Mouse (Mus musculus): Measurements from ENCODE around the gene D230025D16Rik. TPM values are rescaled to one million over a fixed set of nuclear protein-coding genes. Genes with fewer than 3 reads are reported as not detected.
"Not testable (repeated sequence)": the region's sequence is repeated elsewhere in the genome, so short reads cannot be mapped to it uniquely, and the experiment has no call there.

Gene D230025D16Rik
- polyA plus RNA-seq, 2 experiments from 2014 or later: 12.0 to 17.4 TPM

DNA sequence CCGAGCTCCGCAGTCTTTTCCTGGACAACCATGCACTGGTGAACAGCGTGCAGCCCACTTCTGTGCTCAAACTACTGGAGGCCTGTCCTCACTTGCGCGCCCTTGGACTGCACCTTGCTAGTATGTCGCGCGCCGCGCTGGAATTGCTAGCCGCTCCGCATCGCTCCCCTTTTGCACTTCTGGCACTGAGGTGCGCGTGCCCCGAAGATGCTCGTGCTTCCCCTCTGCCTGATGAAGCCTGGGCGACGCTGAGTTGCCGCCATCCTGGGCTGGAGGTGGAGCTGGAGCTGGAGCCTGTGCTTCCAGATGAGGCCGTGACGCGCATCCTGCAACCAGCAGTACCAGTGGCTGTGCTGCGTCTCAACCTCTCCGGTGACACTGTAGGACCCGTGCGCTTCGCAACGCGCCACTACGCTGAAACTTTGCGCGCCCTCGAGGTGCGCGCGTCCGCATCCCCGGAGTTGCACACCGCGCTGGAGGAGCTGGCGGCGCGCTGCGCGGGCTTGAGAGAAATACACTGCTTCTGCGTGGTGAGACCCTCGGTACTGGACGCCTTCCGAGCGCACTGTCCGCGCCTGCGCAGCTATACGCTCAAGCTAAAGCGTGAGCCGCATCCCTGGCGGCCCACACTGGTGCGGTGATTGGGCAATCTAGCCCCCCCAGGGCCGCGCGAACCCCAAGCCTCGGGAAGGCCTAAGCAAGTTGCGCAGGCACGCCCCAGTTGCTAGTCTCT lies 43.6 kb downstream of the D230025D16Rik start:
- no peak for ATAC-seq

DNA sequence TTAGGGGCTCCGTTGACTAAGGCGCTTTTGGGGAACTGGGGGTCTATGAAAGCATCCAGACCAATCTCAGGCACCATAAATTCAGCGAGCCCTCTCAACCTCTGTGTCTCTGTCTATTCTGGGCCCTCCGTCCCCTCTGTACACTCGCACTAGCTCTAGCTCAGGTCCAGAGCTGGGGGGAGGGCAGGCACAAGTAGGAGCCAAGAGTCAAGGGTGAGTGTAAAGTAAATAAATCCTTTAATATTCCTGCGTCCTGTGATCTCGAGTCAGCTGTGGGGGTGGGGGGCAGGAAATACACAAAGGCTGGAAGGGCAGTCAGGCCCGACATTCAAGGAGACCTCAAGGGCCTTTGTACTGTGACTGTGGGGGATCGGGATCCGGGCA lies 44.1 kb downstream of the D230025D16Rik start:
- ATAC-seq: no peak

DNA sequence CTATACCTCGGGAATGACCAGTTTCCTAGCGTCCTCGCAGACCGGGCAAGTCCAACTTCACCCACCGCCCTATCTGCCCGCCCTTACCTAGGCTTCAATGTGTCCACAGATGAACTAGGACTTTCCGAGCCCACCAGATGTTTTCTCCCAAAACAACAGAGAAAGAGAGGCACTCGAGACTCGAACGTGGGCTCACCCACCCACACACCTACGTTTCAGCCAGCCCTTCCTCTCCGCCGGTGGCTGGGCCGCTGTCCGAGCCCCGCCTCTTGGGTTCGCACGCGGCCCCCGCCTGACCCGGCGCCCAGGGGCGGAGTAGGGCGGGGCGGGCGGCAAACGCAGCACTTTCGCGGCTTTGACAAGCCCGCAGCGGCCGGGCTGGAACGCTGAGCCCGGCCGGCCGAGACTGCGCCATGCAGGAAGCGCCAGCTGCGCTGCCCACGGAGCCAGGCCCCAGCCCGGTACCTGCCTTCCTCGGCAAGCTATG lies 44.6 kb downstream of the D230025D16Rik start, which contains the start of gene Hsf4:
Gene Hsf4, plus strand, starts transcription at position 341 of the 487 bp plus-strand sequence.
- ATAC-seq: no peak

DNA sequence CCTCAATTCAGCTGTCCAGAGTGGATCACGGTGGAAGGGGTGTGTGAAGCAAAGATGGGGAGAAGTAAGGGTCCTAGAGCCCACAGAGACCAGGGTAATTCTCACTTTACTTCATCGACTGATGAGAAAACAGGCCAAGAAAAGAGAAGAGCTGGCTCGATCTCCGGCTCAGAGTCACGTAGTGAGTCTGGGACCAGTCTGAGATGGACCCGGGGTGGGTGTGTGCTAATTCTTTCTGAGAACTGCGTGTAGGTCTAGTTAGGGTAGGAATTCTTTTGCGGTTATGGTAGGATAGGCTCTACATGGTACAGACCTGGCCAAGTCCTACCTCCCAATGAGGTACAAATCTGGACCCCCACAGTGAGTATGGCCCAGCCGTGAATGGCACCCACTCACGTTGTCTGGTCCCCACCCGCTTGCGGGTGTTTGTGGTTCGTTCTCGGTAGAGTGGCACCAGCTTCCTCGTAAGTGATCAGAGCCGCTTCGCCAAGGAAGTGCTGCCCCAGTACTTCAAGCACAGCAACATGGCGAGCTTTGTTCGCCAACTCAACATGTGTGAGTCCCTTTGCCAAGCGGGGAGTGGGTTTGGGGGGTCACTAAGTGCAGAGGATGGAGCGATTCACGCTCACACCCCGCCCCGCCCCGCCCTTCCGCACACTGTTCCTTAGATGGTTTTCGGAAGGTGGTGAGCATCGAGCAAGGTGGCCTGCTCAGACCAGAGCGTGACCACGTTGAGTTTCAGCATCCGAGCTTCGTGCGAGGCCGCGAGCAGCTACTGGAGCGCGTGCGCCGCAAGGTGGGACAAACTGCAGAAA lies 45.4 kb downstream of the D230025D16Rik start:
- no peak for ATAC-seq

DNA sequence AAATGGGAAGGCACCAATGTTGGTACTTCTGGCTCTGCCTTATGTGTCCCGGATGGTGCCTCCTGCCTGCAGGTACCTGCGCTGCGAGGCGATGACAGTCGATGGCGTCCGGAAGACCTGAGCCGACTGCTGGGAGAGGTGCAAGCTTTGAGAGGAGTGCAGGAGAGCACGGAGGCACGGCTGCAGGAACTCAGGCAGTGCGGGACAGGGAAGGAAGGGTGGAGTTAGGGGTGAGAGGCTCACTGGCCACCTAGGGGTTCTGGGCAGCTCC lies 45.9 kb downstream of the D230025D16Rik start:
- no peak for ATAC-seq

DNA sequence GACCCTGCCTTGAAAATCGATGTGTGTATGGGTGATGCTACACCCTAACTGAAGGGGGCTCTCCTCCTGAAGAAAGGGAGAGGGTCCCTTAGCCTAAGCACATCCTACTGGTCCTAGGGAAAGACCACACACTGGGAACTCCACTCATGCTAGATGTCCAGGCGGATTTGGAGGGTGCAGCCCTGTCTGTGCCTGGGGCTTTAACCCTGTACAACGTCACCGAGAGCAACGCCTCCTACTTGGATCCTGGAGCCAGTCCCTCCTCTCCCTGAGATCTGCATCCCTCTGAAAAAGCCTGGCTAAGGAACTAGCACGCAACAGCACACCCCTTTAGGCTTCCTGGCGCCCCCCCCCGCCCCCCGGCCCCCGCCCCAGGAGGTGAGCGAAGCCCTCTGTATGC lies 50.4 kb downstream of the D230025D16Rik start:
- no peak for ATAC-seq

DNA sequence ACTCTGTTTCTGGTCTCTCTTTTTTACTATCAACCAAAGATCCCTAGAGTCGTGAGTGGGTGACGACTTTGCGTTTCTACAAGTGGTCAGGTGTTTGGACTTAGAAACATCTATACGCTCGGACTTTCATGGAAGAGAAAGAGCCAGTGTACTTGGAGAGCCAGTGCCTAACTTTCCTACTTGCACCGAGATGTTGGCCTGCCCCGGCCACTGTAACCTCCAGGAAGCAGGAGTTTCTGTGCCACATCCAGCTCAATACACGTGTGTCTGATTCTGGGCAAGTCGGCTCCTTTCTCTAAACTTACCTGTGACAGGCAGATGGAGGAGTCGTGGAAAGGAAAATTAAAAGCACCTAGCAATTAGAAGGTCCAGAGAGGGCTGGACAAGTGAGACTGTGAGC lies 50.9 kb downstream of the D230025D16Rik start, which contains the start of gene Nol3:
Gene Nol3, plus strand, starts transcription at position 301 of the 400 bp plus-strand sequence.
- ATAC-seq: no peak

DNA sequence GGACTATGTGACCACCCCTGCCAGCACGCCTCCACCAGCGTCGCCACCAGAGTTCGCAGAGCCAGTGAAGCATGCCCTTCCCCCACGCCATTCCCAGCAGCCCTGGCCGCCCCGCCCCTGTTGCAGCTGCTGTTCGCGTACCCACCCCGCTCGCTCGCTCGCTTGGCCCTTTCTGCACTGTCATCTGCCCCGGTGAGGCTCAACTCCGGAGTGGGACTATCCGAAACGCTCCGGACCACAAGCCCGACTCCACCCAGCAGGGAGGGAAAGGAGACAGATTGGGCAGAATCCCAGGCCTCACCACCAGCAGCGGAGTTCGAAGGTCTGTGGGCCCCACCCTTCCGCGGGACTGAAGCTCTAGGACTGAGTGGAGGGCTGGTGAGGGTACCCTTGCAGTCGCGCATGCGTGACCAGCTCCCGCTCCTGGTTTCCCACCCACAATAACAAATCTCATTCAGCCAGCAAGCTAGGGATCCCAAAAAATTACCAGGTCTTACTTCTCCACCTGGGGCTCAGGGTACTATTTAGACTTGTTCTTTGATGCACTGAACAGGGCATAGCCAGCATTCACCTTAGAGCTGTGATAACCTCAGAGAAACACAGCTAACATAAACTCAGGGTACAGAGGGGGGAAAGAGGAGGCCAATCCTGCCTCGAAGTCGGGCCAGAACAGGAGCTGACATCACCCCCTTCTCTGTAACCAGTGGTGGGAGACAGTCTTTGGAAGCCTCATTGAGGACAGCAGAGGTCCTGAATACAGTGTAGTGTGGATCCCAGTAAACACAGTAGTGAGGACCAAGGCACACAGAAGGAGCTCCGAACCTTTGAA lies 51.6 kb downstream of the D230025D16Rik start:
- no peak for ATAC-seq

DNA sequence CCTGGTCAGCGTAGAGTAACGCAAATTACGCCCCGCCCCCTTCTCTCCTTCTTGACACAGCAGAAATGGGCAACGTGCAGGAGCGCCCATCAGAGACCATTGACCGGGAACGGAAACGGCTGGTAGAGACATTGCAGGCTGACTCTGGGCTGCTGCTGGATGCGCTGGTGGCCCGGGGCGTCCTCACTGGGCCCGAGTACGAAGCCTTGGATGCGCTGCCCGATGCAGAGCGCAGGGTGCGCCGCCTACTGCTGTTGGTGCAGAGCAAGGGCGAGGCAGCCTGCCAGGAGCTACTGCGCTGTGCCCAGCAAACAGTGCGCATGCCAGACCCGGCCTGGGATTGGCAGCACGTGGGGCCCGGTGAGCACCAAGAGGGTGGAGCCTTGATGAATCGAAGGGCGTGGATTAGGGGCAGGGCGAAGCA lies 54.0 kb downstream of the D230025D16Rik start:
- peak; percentile 69 for ATAC-seq

DNA sequence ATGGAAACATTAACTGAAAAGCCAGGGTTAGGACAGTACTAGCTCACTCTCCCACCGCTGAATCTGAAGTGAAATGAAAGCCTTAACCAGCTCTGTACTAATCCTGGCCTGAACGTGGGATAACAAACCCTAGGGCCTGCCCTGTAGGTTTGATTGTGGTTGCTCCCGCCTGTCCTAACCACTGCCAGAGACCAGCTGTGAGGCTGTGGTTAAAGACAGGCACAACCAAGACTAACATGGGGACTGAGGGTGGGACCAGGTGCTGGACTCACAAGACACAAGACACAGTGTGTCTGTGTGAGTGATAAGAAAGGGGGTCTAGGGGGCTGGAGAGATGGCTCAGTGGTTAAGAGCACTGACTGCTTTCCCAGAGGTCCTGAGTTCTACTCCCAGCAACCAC lies 55.6 kb downstream of the D230025D16Rik start:
- no peak for ATAC-seq

DNA sequence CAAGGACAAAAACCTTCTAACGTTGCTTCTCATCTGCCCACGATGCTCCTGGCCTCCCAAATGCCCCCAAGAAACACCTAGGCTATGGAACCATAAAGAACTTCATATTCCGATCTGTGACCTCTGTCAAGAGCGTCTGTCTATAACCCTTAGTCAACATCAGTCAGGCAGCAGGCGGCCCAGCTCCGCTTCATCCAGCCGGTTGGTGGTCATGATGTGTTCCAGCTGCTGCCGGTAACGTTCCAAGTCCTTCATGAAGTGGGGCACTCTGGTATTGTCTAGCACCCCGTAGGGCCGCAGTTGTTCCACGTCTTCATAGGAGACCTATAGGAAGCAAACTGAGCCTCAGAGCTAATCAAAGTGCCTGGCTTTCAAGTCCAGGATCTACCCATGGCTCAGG lies 56.9 kb downstream of the D230025D16Rik start:
- no peak for ATAC-seq

DNA sequence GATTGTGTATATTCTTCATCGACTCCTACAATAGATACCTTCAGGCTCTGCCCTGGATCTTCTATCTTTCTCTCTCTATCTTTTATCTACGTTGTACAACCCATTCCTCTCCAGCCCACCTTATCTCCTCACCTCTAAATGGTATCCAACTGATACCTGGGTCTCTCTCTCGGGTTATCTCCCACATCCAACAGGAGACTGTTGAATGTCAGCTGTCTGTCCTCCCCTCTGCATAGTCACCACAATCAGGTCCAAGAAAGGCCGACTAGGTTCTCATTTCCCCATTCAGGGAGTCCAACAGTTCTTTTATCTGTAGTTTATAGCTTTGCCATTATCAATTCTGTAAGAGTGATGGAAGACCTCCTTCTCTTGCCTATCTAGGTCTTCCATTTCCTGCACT lies 57.3 kb downstream of the D230025D16Rik start:
- no peak for ATAC-seq

DNA sequence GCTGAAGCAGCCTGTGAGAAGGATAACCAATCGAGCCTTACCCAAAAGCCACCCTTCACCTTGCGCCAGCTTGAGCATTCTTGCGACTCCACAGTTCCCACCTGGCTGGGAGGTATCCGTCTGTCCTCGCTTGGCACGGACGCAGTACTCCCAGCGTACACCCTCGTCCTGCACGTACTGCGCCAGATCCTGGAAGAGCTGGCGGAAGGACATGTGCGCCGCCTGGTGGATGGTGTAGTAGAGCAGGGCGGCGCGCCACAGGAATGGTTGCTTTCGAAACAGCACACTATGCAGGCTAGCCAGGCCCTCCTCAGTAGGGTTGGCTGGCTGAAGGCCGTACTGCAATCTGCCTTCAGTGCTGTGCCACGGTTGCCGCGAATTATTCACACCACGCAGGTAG lies 58.1 kb downstream of the D230025D16Rik start:
- ATAC-seq: no peak

DNA sequence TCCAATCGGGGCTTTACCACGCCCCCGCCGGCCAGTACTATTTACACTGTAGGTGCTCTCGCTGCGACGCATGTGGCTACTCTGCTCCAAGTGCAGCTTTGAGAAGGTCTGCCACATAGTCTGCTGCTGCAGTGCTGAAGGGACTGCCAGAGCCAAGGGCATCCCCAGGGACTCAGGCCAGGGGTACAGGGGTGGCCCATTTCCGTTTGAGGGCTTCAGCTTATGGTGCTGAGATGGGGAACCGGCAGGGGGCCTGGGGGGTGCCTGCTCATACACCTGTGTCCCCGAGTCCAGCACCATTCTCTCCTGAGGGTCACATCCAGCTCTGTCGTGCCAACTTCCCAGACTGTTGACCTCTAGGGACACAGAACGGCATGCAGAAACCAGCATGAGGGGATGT lies 60.6 kb downstream of the D230025D16Rik start:
- ATAC-seq: no peak

DNA sequence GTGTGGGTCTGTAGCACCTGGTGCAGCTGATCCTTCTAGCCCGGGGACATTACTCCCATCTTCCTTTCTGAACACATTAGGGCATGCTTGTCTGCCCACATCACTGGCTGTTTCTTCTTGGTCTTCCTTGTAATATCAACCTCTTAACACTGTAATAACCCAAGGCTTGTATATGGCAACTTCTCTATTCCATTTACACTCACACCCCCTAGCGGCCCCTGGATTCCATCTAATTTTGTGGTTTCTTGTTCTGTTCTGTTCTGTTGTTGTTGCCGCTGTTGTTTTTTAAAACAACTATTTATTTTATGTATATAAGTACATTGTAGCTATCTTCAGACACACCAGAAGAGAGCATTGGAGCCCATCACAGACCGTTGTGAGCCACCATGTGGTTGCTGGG lies 62.0 kb downstream of the D230025D16Rik start:
- no peak for ATAC-seq

DNA sequence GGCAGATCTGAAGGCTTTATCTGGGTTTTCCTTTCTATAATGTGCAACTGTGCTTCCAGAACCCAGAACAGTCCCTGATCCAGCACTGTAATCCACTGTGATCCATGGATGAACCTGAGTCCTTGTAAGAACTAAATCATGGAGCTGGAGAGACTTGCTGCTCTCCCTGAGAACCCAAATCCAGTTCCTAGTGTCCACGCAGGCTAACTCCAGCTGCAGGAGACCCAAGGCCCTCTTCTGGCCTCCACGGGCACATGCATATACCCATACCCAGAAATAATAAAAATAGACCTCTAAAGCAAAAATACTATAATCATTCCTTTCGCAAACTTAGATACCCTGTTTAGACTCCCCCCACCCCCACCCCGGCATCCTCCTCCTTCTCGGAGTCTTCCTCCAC lies 63.3 kb downstream of the D230025D16Rik start:
- no peak for ATAC-seq

DNA sequence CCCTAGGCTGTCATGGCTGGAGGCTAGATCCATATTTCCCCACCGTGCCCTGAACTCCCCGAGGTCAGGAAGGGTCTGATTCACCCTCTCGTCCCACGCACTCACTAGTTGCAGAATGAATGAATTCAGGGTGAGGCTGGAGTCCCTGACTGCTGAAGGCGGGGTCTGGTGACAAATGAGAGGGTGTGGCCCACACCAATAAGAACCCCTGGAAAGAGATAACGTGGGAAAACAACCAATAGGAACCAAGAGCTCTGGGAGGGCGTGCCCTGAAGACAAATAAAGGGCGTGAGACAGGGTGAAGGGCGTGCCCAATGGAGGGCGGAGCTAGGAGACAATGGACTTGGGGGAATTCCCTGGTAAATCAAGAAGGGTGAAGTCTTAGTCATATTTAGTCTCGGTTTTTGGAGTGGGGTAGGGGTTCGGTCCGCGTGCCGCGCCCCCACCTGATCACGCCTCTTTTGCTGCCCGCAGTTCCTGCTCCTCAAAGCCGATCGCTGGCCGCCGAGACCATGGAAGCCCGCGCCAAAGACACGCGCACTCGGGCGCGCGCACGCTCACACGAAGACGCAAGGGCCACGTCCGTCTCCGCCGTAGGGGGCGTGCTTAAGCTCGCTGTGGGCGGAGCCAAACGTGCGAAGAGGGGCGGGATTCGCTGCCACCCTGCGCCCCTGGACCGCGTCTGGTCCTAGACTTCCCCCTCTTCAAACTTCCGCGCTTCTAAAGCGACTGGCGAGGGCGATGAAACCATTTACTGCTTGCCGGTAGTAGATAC lies 64.2 kb downstream of the D230025D16Rik start:
- ATAC-seq: peak; percentile 84

DNA sequence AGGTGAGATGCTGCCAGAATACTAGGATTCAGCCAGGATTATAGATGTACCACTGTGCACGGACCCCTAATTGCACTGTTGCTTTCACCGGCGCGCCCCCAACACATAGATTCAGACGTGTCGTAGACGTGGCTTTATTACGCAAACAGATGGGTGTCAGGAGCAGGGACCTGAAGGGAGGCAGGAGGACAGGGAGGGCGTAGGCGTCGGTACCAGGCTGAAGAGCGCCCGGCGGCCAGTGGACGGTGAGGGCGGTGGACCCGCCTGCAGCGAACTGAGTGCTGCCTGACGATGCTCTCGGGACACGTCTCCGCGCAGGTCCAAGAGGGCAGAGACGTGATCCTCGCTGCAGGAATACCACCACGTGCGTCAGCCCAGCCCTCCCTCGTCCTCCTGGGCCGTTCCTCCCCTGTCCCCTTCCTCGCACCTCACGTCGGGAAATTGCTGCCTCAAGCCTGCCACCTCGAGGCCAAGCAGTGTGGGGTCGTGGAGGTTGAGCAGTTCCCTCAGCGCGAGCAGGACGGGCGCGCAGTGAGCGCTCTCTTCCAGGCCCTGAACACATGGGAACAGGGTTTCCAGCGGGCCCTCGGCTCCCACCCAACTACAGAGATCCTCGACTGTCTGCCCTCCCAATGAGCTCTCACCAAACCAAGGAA lies 65.0 kb downstream of the D230025D16Rik start, which contains the start of gene 4931428F04Rik:
Gene 4931428F04Rik, minus strand, starts transcription at position 60 of the 656 bp plus-strand sequence.
- ATAC-seq: no peak

DNA sequence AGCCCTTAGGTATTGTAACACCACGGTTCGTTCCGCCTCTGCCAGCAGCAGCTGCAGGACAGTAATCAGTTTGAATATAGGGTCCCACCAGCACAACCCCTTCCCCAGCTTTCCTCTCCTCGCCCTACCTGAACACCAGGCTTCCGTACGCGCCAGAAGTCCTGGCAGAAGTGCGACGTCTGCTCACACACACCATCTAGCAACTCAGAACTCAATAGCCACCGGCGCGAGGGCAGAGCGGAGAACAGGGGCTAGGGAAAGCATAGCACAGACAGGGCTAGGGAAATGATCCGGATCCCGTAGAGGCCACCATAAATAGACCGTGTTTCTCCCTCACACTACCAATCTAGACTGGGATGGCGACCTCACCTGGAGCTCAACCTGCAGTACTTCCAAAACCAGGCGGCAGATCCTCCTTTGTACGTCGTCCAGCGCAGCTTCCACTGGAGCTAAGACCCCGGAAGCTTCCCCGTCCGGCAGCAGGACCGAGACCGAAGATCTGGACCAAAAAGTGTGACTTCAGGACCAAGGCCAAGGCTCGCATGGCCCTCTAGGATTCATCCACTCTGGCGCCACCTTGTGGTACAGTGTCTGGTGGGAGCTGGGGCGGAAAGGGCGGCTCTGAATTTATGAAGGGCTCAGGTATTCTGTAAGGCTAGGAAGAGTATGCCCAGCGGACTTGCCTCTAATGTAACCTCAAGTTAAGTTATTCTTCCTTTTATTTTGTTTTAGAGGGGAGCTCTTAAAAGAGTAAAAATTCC lies 65.8 kb downstream of the D230025D16Rik start:
- peak; percentile 30 for ATAC-seq

DNA sequence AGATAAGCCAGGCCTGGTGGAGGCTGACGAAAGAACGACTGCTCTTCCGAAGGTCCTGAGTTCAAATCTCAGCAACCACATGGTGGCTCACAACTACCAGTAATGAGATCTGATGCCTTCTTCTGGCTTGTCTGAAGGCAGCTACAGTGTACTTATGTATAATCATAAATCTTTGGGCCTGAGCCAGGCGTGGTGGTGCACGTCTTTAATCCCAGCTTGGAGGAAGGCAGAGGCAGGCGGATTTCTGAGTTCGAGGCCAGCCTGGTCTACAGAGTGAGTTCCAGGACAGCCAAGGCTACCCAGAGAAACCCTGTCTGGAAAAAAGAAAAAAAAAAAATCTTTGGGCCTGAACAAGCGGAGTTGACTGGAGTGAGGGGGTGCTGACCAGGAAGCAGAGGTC lies 66.4 kb downstream of the D230025D16Rik start:
- ATAC-seq: not testable (repeated sequence)

DNA sequence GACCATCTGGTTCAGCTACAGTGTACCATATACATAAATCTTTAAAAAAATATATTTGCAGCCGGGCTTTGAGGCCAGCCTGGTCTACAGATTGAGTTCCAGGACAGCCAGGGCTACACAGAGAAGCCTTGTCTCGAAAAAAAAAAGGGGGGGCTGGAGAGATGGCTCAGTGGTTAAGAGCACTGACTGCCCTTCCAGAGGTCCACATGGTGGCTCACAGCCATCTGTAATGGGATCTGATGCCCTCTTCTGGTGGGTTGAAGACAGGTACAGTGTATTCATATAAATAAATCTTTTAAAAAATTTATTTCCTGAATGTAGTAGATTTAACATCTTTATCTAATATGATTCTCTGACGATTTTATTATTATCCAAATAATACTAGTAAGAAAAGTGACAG lies 66.9 kb downstream of the D230025D16Rik start:
- ATAC-seq: not testable (repeated sequence)
